Mouse (Mus musculus): ENCODE results near the gene Arhgdig. TPM values are rescaled to one million over a fixed set of nuclear protein-coding genes. Genes with fewer than 3 reads are reported as not detected.
A peak's percentile ranks its signal among the peaks of the same experiment; 100 is the strongest.

The Arhgdig gene
- polyA plus RNA-seq (2014; fragmentation: Nextera tagmentation; extraction: Ambion mirVana), result 12.9 and 13.6 TPM in 2 replicates

GRCm38 (mm10) chr17:26207686-26208085 lies at the start of gene Arhgdig:
Gene Arhgdig (minus strand): TSS chr17:26207786.
- Histone ChIP-seq H3K4me3 (ENCODE audit: low read depth, low read length) (no peak within 1 kb of the TSS), H3K36me3 (ENCODE audit: control insufficient read depth, insufficient read depth, low read length) (no peaks in the 10 kb centered on the region), H3K4me2 (replicated peaks; ENCODE audit: low read depth, low read length) (no peak within 1 kb of the TSS), H3K27me3 (ENCODE audit: control insufficient read depth, insufficient read depth, low read length) (no peaks in the 10 kb centered on the region; the same call in 1 of the 2 replicates), H3K27ac (ENCODE audit: low read length) (no peak within 1 kb of the TSS), H3K9me3 (ENCODE audit: control insufficient read depth, low read depth, low read length) (no peaks in the 10 kb centered on the region), H3K9ac (replicated peaks; ENCODE audit: low read depth, low read length) (no peak within 1 kb of the TSS), H3K4me1 (ENCODE audit: control insufficient read depth, insufficient read depth, low read length) (0 out of 2 replicates have a peak, but pooled peaks cover 3% of the 10 kb centered on the region)
- ATAC-seq (ENCODE audit: insufficient number of reproducible peaks, insufficient read depth, low FRiP score, low read depth), result no peak
- 90% methylated on average over 12 of the region's 12 CpGs for WGBS

- 90% methylated on average over 7 of the region's 7 CpGs for WGBS
- no peak for ATAC-seq (ENCODE audit: insufficient number of reproducible peaks, insufficient read depth, low FRiP score, low read depth)
- H3K36me3 ChIP-seq (ENCODE audit: control insufficient read depth, insufficient read depth, low read length), result peaks cover 35% of the 10 kb centered on the region
Observed at GRCm38 (mm10) chr17:26255313-26255712, 47.7 kb upstream of the Arhgdig start.

GRCm38 (mm10) chr17:26253399-26253798 lies 45.8 kb upstream of the Arhgdig start:
- Histone ChIP-seq H3K27ac (ENCODE audit: low read length) (peak overlapping the region; percentile 98), H3K4me1 (ENCODE audit: control insufficient read depth, insufficient read depth, low read length) (peaks cover 6% of the 10 kb centered on the region), H3K4me2 (replicated peaks; ENCODE audit: low read depth, low read length) (peak overlapping the region; percentile 92), H3K4me3 (ENCODE audit: low read depth, low read length) (peak overlapping the region; percentile 73), H3K9ac (replicated peaks; ENCODE audit: low read depth, low read length) (peak overlapping the region; percentile 89), H3K36me3 (ENCODE audit: control insufficient read depth, insufficient read depth, low read length) (peaks cover 25% of the 10 kb centered on the region), H3K9me3 (ENCODE audit: control insufficient read depth, low read depth, low read length) (no peaks in the 10 kb centered on the region), H3K27me3 (ENCODE audit: control insufficient read depth, insufficient read depth, low read length) (no peaks in the 10 kb centered on the region)
- ATAC-seq (ENCODE audit: insufficient number of reproducible peaks, insufficient read depth, low FRiP score, low read depth), result no peak
- under 1% methylated on average over 24 of the region's 24 CpGs for WGBS

More at GRCm38 (mm10) chr17:26255313-26255712, 47.7 kb upstream of the Arhgdig start:
- Histone ChIP-seq H3K4me1 (ENCODE audit: control insufficient read depth, insufficient read depth, low read length) (peaks cover 6% of the 10 kb centered on the region), H3K4me3 (ENCODE audit: low read depth, low read length) (no peak overlapping the region), H3K27ac (ENCODE audit: low read length) (no peak overlapping the region), H3K9me3 (ENCODE audit: control insufficient read depth, low read depth, low read length) (no peaks in the 10 kb centered on the region), H3K9ac (replicated peaks; ENCODE audit: low read depth, low read length) (no peak overlapping the region), H3K4me2 (replicated peaks; ENCODE audit: low read depth, low read length) (no peak overlapping the region), H3K27me3 (ENCODE audit: control insufficient read depth, insufficient read depth, low read length) (no peaks in the 10 kb centered on the region)

DNA sequence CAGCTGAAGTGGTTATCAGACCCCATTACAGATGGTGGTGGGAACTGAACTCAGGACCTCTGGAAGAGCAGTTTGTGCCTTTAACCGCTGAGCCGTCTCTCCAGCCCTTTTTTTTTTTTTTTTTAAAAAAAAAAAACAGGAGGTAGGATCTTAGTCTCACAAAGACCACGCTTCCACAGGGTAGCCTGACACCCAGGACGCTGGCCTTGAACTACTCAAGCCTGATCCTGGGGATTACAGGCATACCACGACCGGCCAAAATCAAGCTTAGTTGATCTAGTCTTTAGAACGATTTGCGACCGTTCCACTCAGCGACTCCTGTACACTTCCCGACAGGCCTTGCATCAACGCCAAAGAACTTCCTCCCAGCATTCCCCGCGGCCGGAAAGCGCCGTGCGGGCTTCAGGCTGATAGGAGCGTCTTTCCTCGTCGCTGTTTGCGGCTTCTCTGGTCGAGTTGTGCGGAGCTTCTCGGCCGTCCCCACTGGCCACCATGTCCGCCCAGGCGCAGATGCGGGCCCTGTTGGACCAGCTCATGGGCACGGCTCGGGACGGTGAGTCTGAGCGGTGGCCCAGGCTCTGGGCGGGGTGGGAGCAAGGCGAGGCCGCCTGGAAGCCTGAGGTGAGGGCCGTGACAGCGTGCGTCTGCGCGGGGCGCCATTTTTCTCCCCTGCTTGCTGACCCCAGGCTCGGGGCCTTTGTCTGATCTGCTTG lies 45.1 kb upstream of the Arhgdig start, which contains the start of gene Luc7l:
TSS of gene Luc7l (plus strand) at position 358 of the 713 bp plus-strand sequence.
- Histone ChIP-seq H3K4me3 (ENCODE audit: low read depth, low read length) (peak within 1 kb of the TSS; percentile 73), H3K4me1 (ENCODE audit: control insufficient read depth, insufficient read depth, low read length) (peaks cover 6% of the 10 kb centered on the region), H3K27me3 (ENCODE audit: control insufficient read depth, insufficient read depth, low read length) (no peaks in the 10 kb centered on the region), H3K4me2 (replicated peaks; ENCODE audit: low read depth, low read length) (peak within 1 kb of the TSS; percentile 92), H3K36me3 (ENCODE audit: control insufficient read depth, insufficient read depth, low read length) (peaks cover 18% of the 10 kb centered on the region), H3K9me3 (ENCODE audit: control insufficient read depth, low read depth, low read length) (no peaks in the 10 kb centered on the region), H3K27ac (ENCODE audit: low read length) (peak within 1 kb of the TSS; percentile 98), H3K9ac (replicated peaks; ENCODE audit: low read depth, low read length) (peak within 1 kb of the TSS; percentile 89)
- peak; percentile 93 for ATAC-seq (ENCODE audit: insufficient number of reproducible peaks, insufficient read depth, low FRiP score, low read depth)
- under 1% methylated on average over 43 of the region's 43 CpGs for WGBS

GRCm38 (mm10) chr17:26251886-26252538 lies 44.4 kb upstream of the Arhgdig start:
- Histone ChIP-seq H3K27me3 (ENCODE audit: control insufficient read depth, insufficient read depth, low read length) (no peaks in the 10 kb centered on the region), H3K27ac (ENCODE audit: low read length) (peak overlapping the region; percentile 98; the same call in 1 of the 2 replicates), H3K9ac (replicated peaks; ENCODE audit: low read depth, low read length) (no peak overlapping the region; the same call in 1 of the 2 replicates), H3K36me3 (ENCODE audit: control insufficient read depth, insufficient read depth, low read length) (peaks cover 11% of the 10 kb centered on the region), H3K4me2 (replicated peaks; ENCODE audit: low read depth, low read length) (peak overlapping the region; percentile 92), H3K4me1 (ENCODE audit: control insufficient read depth, insufficient read depth, low read length) (peaks cover 6% of the 10 kb centered on the region), H3K9me3 (ENCODE audit: control insufficient read depth, low read depth, low read length) (no peaks in the 10 kb centered on the region), H3K4me3 (ENCODE audit: low read depth, low read length) (peak overlapping the region; percentile 73; the same call in 1 of the 2 replicates)
- ATAC-seq (ENCODE audit: insufficient number of reproducible peaks, insufficient read depth, low FRiP score, low read depth), result no peak
- 54% methylated on average over 4 of the region's 4 CpGs for WGBS

DNA sequence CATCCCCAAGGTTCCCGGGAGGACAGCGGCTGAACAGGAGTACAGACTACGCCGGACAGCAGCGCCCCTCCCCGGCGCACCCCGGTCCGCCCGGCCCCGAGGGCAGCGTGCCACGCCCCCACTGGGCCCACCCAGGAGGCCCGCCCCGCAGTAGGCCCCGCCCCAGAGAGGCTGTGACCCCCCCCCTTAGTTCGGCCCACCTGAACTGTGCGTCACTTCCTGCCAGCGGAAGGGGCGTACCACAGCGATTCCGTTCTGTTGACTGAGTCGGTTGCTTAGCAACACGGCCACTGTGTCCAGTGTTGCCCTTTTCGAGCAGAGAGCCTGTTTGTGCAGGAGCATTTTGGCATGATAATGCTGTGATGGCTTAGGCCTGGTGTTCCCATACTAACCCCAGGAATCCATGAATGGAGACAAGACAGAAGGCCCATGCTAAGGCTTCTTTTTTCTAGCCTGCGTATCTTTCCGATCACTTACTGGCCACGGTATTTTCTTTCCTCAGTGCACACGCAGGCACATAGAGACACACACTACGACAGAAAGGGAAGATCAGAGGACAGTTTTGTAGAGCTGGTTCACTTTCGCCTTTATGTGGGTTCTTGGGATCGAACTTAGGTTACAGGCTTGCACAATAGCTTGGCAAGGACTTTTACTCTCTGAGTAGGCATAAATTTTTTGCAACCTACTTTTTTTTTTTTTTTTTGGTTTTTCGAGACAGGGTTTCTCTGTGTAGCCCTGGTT lies 36.7 kb upstream of the Arhgdig start, which contains the start of gene Fam234a:
TSS of gene Fam234a (minus strand) at position 142 of the 741 bp plus-strand sequence.
- Histone ChIP-seq H3K9me3 (ENCODE audit: control insufficient read depth, low read depth, low read length) (no peaks in the 10 kb centered on the region), H3K4me2 (replicated peaks; ENCODE audit: low read depth, low read length) (peak within 1 kb of the TSS; percentile 59), H3K4me1 (ENCODE audit: control insufficient read depth, insufficient read depth, low read length) (0 out of 2 replicates have a peak, but pooled peaks cover 6% of the 10 kb centered on the region), H3K9ac (replicated peaks; ENCODE audit: low read depth, low read length) (peak within 1 kb of the TSS; percentile 41), H3K27ac (ENCODE audit: low read length) (peak within 1 kb of the TSS; percentile 82), H3K27me3 (ENCODE audit: control insufficient read depth, insufficient read depth, low read length) (no peaks in the 10 kb centered on the region), H3K36me3 (ENCODE audit: control insufficient read depth, insufficient read depth, low read length) (no peaks in the 10 kb centered on the region), H3K4me3 (ENCODE audit: low read depth, low read length) (peak within 1 kb of the TSS; percentile 64)
- ATAC-seq (ENCODE audit: insufficient number of reproducible peaks, insufficient read depth, low FRiP score, low read depth), result peak; percentile 97
- 8% methylated on average over 33 of the region's 33 CpGs for WGBS

DNA sequence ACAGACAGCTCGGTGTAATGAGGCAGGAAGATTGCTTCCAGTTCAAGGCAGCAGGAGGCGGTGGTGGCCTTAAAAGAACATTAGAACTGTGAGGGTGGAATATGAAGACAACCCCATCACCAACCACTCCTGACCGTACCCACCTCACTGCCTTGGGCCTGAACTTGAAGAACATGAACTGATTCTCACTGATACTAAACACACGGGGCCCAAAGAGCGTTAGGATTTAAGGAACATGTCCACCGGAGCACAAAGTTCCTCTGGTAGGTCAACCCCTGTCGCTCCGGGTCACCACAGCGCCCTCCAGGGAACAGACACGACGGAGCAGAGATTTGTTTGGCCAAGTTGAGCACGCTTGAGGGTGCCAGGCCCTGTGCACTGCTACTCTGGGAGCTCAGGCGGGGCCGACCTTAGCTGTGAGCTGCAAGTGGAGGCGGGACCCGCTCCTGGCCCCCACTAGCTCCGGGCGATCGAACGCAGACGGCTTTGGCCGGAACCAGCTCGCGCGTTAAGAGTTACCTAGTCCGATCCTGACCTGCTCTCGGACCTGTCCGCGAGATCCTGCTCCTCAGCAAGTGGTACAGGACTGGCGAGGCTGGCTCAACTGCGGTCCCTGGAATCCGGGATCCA lies 36.0 kb upstream of the Arhgdig start:
- H3K4me3 ChIP-seq (ENCODE audit: low read depth, low read length), result peak overlapping the region; percentile 64
- H3K9me3 ChIP-seq (ENCODE audit: control insufficient read depth, low read depth, low read length), result no peaks in the 10 kb centered on the region
- 1% methylated on average over 32 of the region's 32 CpGs for WGBS
- H3K36me3 ChIP-seq (ENCODE audit: control insufficient read depth, insufficient read depth, low read length), result no peaks in the 10 kb centered on the region
- H3K27ac ChIP-seq (ENCODE audit: low read length), result peak overlapping the region; percentile 82
- H3K27me3 ChIP-seq (ENCODE audit: control insufficient read depth, insufficient read depth, low read length), result no peaks in the 10 kb centered on the region
- H3K9ac ChIP-seq (replicated peaks; ENCODE audit: low read depth, low read length), result peak overlapping the region; percentile 41
- 0 out of 2 replicates have a peak, but pooled peaks cover 6% of the 10 kb centered on the region for H3K4me1 ChIP-seq (ENCODE audit: control insufficient read depth, insufficient read depth, low read length)
- ATAC-seq (ENCODE audit: insufficient number of reproducible peaks, insufficient read depth, low FRiP score, low read depth), result peak; percentile 72; the same call in 1 of the 2 replicates
- peak overlapping the region; percentile 59 for H3K4me2 ChIP-seq (replicated peaks; ENCODE audit: low read depth, low read length)
